Mouse (Mus musculus): Measurements from ENCODE around the gene Prune2. TPM values are rescaled to one million over a fixed set of nuclear protein-coding genes. Genes with fewer than 3 reads are reported as not detected.

Prune2 gene
- polyA plus RNA-seq, 1 experiment from 2014 or later: 1.1 TPM

DNA sequence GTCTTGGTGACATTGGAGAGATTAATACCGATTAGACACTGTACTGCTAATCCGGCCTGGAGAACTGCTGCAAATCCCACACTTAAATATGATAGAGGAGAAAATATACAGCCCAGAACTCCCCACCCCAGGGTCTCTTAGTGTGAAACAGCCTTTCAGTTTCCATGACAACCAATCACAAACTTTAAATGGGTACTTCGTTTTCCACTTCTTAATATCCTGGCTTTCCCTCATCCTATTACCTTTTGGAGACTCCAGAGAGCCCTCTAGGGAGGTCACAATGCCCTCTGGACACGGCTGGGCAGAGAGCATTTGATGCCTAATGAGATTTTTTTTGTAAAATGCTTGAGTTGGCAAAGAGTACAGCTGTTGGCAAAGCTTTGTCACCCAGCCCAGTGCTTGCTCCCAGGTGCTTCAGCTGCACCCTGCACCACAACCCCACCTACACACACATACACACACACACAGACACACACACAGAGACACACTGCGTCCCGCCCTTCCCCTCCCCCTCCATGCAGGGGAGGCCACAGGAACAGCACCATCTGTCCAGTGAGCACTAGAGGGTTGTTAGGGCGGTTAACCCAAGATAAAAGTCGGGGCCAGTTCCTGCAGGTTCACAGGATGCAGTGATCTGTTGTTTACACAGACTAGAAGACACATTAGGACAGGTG lies 122.9 kb downstream of the Prune2 start:
- H3K9ac ChIP-seq (ENCODE audit: low read length): no peak overlapping the region
- H3K9me3 ChIP-seq (ENCODE audit: control insufficient read depth, low read length): no peaks in the 10 kb centered on the region
- H3K27ac ChIP-seq (ENCODE audit: low read length): no peak overlapping the region
- H3K27me3 ChIP-seq (ENCODE audit: control insufficient read depth, insufficient read depth, low read depth, low read length): no peaks in the 10 kb centered on the region
- WGBS: 45% methylated on average over 8 of the region's 8 CpGs
- no peaks in the 10 kb centered on the region for H3K4me1 ChIP-seq (replicated peaks; ENCODE audit: control insufficient read depth, insufficient read depth, low read length)
- no peaks in the 10 kb centered on the region for H3K36me3 ChIP-seq (ENCODE audit: control insufficient read depth, insufficient read depth, low read length)
- ATAC-seq (ENCODE audit: low read depth): no peak
- H3K4me3 ChIP-seq (ENCODE audit: low read length): no peak overlapping the region
- no peak overlapping the region for H3K4me2 ChIP-seq (ENCODE audit: low read depth, low read length)

DNA sequence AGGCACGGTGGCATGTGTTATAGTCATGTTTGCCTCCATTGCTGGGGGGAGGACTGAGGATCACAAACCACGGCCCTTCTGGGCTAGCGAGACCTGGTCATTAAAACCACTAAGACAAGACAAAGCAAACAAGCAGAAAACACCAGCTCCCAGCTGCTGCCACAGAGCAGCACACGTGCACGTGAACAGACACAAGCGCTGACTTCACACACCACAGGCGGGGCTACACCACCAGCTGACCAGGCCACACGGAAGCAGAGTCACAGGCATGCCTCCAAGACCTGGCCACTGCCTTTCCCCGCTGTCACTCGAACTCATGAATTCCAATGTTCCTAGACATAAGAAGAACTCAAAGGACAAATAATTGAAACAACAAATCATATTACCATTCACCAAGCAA lies 125.5 kb downstream of the Prune2 start:
- H3K4me2 ChIP-seq (ENCODE audit: low read depth, low read length): no peak overlapping the region
- H3K4me3 ChIP-seq (ENCODE audit: low read length): no peak overlapping the region
- H3K27me3 ChIP-seq (ENCODE audit: control insufficient read depth, insufficient read depth, low read depth, low read length): no peaks in the 10 kb centered on the region
- WGBS: 75% methylated on average over 10 of the region's 10 CpGs
- no peaks in the 10 kb centered on the region for H3K4me1 ChIP-seq (replicated peaks; ENCODE audit: control insufficient read depth, insufficient read depth, low read length)
- no peaks in the 10 kb centered on the region for H3K36me3 ChIP-seq (ENCODE audit: control insufficient read depth, insufficient read depth, low read length)
- H3K9me3 ChIP-seq (ENCODE audit: control insufficient read depth, low read length): no peaks in the 10 kb centered on the region
- no peak for ATAC-seq (ENCODE audit: low read depth)
- H3K9ac ChIP-seq (ENCODE audit: low read length): no peak overlapping the region
- no peak overlapping the region for H3K27ac ChIP-seq (ENCODE audit: low read length)

DNA sequence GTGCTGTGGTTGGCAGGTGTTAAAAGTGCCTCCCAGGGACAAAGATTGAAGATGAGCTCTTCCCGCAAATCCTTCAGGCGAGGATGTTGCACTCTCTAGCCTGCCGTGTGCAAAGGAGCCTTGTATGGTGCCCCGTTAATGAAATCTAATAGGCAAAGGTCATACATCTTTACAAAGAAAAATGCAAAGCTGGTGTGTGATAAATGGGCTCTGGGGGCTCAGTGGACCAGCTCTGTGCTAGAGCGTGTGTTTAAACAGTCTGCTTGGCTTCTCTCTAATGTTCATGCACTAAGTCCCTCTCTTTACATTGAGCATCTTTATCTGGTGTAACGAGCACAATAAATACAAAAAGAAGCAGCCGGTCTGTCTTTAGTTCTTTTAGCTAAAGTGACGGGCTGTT lies 138.1 kb downstream of the Prune2 start:
- WGBS: 33% methylated on average over 8 of the region's 8 CpGs
- Histone ChIP-seq H3K36me3 (ENCODE audit: control insufficient read depth, insufficient read depth, low read length) (no peaks in the 10 kb centered on the region), H3K4me3 (ENCODE audit: low read length) (no peak overlapping the region), H3K27ac (ENCODE audit: low read length) (no peak overlapping the region), H3K9me3 (ENCODE audit: control insufficient read depth, low read length) (no peaks in the 10 kb centered on the region), H3K4me2 (ENCODE audit: low read depth, low read length) (no peak overlapping the region), H3K9ac (ENCODE audit: low read length) (no peak overlapping the region), H3K27me3 (ENCODE audit: control insufficient read depth, insufficient read depth, low read depth, low read length) (no peaks in the 10 kb centered on the region), H3K4me1 (replicated peaks; ENCODE audit: control insufficient read depth, insufficient read depth, low read length) (no peaks in the 10 kb centered on the region)
- ATAC-seq (ENCODE audit: low read depth): no peak

DNA sequence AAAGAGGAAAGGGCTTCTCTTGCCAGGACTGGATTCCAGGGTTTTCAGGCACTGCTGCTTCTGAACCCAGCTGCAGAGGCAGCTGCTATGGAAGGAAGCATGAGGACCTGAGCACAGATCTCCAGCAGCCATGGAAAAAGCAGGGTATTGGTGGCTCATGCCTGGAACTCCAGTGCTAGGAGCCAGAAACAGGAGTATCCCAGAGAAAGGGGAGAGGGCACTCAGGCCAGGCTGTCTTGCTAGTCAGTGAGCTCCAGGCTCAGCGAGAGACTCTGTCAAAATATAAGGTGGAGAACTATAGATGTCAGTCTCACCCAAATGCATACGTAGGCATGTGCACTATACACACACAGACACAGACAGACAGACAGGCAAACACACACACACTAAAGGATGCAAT lies 140.4 kb downstream of the Prune2 start:
- no peaks in the 10 kb centered on the region for H3K4me1 ChIP-seq (replicated peaks; ENCODE audit: control insufficient read depth, insufficient read depth, low read length)
- WGBS: 83% methylated on average over 2 of the region's 2 CpGs
- H3K9me3 ChIP-seq (ENCODE audit: control insufficient read depth, low read length): no peaks in the 10 kb centered on the region
- H3K4me2 ChIP-seq (ENCODE audit: low read depth, low read length): no peak overlapping the region
- no peak overlapping the region for H3K4me3 ChIP-seq (ENCODE audit: low read length)
- H3K9ac ChIP-seq (ENCODE audit: low read length): no peak overlapping the region
- H3K27me3 ChIP-seq (ENCODE audit: control insufficient read depth, insufficient read depth, low read depth, low read length): no peaks in the 10 kb centered on the region
- no peak for ATAC-seq (ENCODE audit: low read depth)
- no peak overlapping the region for H3K27ac ChIP-seq (ENCODE audit: low read length)
- no peaks in the 10 kb centered on the region for H3K36me3 ChIP-seq (ENCODE audit: control insufficient read depth, insufficient read depth, low read length)

DNA sequence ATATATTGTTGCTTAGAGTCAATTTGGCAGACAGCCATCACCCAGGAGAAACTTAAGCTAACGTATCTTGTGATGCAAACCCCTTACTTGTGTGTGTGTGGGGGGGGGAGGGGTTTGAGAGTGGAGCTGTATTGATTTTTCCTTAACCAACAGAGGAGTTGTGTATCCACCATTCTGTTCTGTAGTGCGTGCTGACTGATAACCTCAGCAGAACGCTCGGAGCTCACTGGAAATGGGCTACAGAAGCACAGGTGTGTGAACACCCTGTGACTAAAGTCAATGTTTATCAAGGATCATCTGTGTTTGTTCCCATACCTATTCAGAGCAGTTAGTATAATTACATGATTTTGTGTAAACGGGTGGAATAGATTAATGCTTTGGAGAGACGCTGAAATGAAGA lies 141.3 kb downstream of the Prune2 start:
- WGBS: 48% methylated on average over 6 of the region's 6 CpGs
- Histone ChIP-seq H3K9me3 (ENCODE audit: control insufficient read depth, low read length) (no peaks in the 10 kb centered on the region), H3K9ac (ENCODE audit: low read length) (no peak overlapping the region), H3K4me2 (ENCODE audit: low read depth, low read length) (no peak overlapping the region), H3K27ac (ENCODE audit: low read length) (no peak overlapping the region), H3K4me1 (replicated peaks; ENCODE audit: control insufficient read depth, insufficient read depth, low read length) (no peaks in the 10 kb centered on the region), H3K36me3 (ENCODE audit: control insufficient read depth, insufficient read depth, low read length) (no peaks in the 10 kb centered on the region), H3K27me3 (ENCODE audit: control insufficient read depth, insufficient read depth, low read depth, low read length) (no peaks in the 10 kb centered on the region), H3K4me3 (ENCODE audit: low read length) (no peak overlapping the region)
- ATAC-seq (ENCODE audit: low read depth): no peak

DNA sequence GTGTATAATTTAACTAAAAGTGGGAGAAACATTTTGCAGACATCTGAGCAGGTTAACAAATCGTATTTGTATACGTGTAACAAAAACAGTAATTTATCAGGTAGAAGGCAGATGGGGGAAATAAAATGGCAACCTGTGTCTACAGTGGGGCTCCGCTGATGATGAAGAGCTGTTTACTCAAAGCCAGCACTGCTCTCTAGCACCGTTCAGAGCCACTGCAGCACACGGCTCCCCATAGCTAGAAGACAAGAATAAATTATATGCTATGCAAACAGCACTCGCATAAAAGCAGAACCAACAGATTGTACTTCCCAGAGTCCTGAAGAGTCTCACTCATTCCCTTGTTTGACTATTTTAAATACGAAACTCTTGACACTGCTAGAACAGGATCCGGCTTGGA lies 152.9 kb downstream of the Prune2 start:
- WGBS: 36% methylated on average over 8 of the region's 8 CpGs
- Histone ChIP-seq H3K4me1 (replicated peaks; ENCODE audit: control insufficient read depth, insufficient read depth, low read length) (no peaks in the 10 kb centered on the region), H3K9me3 (ENCODE audit: control insufficient read depth, low read length) (no peaks in the 10 kb centered on the region), H3K9ac (ENCODE audit: low read length) (no peak overlapping the region), H3K4me3 (ENCODE audit: low read length) (no peak overlapping the region), H3K27ac (ENCODE audit: low read length) (no peak overlapping the region), H3K4me2 (ENCODE audit: low read depth, low read length) (no peak overlapping the region), H3K27me3 (ENCODE audit: control insufficient read depth, insufficient read depth, low read depth, low read length) (no peaks in the 10 kb centered on the region), H3K36me3 (ENCODE audit: control insufficient read depth, insufficient read depth, low read length) (no peaks in the 10 kb centered on the region)
- ATAC-seq (ENCODE audit: low read depth): no peak

DNA sequence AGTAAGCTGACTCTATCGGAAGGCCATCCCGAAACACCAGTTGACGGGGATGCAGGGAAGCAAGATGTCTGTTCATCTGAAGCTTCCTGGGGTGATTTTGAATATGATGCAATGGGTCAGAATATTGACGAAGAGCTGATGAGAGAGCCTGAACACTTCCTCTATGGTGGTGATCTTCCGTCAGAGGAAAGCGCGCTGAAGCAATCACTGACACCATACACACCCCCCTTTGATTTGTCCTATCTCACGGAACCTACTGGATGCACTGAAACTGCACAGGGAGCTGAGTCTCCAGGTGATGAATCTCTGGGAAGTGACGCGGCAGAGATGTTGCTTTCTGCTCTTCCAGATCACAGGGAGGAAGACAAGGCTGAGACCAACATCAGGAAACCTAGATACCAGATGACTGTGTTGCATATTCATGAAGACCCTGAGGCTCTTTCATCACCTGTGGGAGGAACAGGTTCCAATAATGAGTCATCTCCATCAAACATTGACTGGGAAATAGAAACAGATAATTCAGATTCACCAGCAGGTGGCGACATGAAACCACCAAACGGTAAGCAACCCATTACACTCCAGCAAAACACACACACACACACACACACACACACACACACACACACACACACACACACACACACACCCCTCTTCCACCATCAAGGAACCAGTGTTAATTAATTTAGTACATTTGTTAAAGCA lies 168.3 kb downstream of the Prune2 start:
- Histone ChIP-seq H3K27ac (ENCODE audit: low read length) (no peak overlapping the region), H3K4me2 (ENCODE audit: low read depth, low read length) (no peak overlapping the region), H3K4me3 (ENCODE audit: low read length) (no peak overlapping the region), H3K9me3 (ENCODE audit: control insufficient read depth, low read length) (no peaks in the 10 kb centered on the region), H3K4me1 (replicated peaks; ENCODE audit: control insufficient read depth, insufficient read depth, low read length) (no peaks in the 10 kb centered on the region), H3K9ac (ENCODE audit: low read length) (no peak overlapping the region), H3K27me3 (ENCODE audit: control insufficient read depth, insufficient read depth, low read depth, low read length) (no peaks in the 10 kb centered on the region), H3K36me3 (ENCODE audit: control insufficient read depth, insufficient read depth, low read length) (no peaks in the 10 kb centered on the region)
- 59% methylated on average over 12 of the region's 12 CpGs for WGBS
- ATAC-seq (ENCODE audit: low read depth): no peak

DNA sequence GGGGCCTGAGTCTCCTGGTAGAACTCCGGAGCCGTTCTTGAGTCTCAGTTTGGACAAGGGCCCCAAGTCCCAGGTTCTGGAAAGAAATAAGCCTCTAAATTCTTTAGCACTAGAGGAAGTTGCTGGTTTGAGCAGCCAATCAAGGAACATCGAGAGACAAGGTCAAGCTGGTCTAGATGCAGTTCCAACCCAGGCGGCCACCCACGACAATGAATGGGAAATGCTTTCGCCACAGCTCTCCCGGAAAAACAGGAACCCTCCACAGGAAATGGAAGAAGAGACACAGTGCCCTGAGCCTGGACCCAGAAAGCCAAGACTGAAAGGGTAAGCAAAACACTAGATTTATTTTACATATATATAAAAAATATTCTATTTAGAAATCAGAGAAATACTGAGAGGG lies 169.5 kb downstream of the Prune2 start:
- 77% methylated on average over 7 of the region's 7 CpGs for WGBS
- H3K4me2 ChIP-seq (ENCODE audit: low read depth, low read length): no peak overlapping the region
- H3K9ac ChIP-seq (ENCODE audit: low read length): no peak overlapping the region
- H3K4me1 ChIP-seq (replicated peaks; ENCODE audit: control insufficient read depth, insufficient read depth, low read length): no peaks in the 10 kb centered on the region
- H3K9me3 ChIP-seq (ENCODE audit: control insufficient read depth, low read length): no peaks in the 10 kb centered on the region
- H3K4me3 ChIP-seq (ENCODE audit: low read length): no peak overlapping the region
- no peak for ATAC-seq (ENCODE audit: low read depth)
- H3K27me3 ChIP-seq (ENCODE audit: control insufficient read depth, insufficient read depth, low read depth, low read length): no peaks in the 10 kb centered on the region
- no peaks in the 10 kb centered on the region for H3K36me3 ChIP-seq (ENCODE audit: control insufficient read depth, insufficient read depth, low read length)
- no peak overlapping the region for H3K27ac ChIP-seq (ENCODE audit: low read length)

DNA sequence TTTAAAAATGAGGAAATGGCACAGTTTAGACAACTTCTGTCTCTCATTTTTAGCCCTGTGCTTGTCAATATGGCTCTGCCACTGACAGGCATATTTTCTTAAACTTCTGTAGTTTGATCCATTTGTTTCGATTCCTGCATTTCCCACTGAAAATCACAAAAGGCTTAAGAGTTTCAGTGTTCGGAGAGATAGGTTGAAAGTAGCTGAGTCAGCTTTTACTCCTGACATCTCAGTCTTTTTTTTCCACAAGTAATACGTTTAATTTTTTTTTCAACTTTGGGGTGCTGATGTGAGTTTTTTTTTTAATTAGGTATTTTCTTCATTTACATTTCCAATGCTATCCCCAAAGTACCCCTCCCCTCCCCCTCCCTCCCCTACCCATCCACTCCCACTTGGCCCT lies 174.6 kb downstream of the Prune2 start:
- Histone ChIP-seq H3K27me3 (ENCODE audit: control insufficient read depth, insufficient read depth, low read depth, low read length) (no peaks in the 10 kb centered on the region), H3K9me3 (ENCODE audit: control insufficient read depth, low read length) (no peaks in the 10 kb centered on the region), H3K36me3 (ENCODE audit: control insufficient read depth, insufficient read depth, low read length) (no peaks in the 10 kb centered on the region), H3K27ac (ENCODE audit: low read length) (no peak overlapping the region), H3K4me2 (ENCODE audit: low read depth, low read length) (no peak overlapping the region), H3K4me3 (ENCODE audit: low read length) (no peak overlapping the region), H3K4me1 (replicated peaks; ENCODE audit: control insufficient read depth, insufficient read depth, low read length) (no peaks in the 10 kb centered on the region), H3K9ac (ENCODE audit: low read length) (no peak overlapping the region)
- ATAC-seq (ENCODE audit: low read depth): no peak
- 76% methylated on average over 3 of the region's 3 CpGs for WGBS

Measured in lung, embryonic 16.5 days (tissue).